Mouse (Mus musculus) gastrocnemius, postnatal 36 days (tissue): ENCODE measurements around the gene Pam. TPM values are rescaled to one million over a fixed set of nuclear protein-coding genes. Genes with fewer than 3 reads are reported as not detected.

Experiments used
- DNase-seq, 2 experiments: peaks; one replicate each; pipeline ENCODE4 v3.0.0; 2022
- intact Hi-C: fragments of 180-260 bp; cut with DNase I; formaldehyde crosslinking; loops from one replicate; pipeline ENCODE4 v1.15.1; 2025
- total RNA-seq, 2 experiments: library from RNA; stranded (reverse); gene quantifications; 2 replicates each; pipeline ENCODE4 v1.2.3; 2021

Pam gene
- total RNA-seq, 2 experiments from 2014 or later: 30.1 to 33.3 TPM

DNA sequence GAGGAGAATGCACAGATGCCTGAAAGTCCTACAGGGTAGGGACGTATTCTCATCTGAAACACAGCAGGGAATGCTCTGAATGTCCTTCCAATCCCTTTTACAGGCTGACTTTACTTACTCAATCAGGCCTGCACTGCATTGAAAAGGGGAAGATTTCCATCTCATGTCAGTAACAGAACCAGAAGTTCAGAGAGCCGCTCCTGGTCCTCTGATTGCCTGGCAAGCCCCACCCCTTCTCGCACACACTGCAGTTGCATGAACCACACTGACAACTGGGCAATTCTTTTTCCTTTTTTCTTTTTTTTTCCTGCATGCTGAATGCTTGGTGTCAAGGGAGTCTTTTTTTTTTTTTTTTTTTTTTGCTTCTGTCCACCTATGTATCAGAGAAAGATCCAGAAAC lies 11.9 kb downstream of the Pam start:
- intact Hi-C loops: no loop called here
- DNase-seq: no peak

DNA sequence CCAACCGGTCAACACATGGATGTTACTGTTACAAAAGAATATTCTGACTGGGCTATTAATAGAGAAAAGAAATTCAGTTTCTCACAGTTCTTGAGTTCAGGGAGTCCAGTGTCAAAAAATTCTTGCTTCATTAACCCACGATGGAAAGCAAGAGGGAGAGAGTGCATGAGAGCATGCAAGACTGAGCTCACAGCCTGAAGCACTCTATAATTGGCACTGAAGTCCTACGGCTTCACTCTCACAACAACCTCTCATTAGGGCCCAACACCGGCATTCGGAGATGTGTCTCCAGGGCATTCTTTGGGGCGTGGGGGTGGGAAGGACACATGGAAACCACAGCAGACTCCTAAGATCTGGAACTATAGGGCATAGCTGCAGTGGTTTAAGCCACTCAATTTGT lies 12.5 kb downstream of the Pam start:
- intact Hi-C loops: no loop called here

DNA sequence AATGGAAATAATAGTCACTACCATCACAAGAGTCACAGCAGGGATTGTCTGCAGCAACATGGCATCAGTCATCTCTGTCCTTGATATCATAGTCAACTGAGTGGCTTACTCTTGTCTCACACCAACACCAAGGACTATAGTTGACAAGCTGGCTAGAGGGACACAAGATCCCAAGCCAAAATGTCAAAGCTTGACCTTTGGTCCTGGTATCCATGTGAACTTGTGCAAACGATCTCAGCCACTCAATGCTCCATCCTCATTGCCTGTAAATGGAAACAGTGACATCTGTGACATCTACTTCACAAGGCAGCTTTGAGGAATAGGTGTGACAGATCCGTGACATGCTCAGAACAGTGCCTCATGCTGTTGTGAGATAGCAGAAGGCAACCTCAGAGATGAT lies 15.0 kb downstream of the Pam start:
- DNase-seq: no peak
- intact Hi-C loops: no loop called here

More for the DNA sequence above, 12.5 kb downstream of the Pam start:
- no peak for DNase-seq

DNA sequence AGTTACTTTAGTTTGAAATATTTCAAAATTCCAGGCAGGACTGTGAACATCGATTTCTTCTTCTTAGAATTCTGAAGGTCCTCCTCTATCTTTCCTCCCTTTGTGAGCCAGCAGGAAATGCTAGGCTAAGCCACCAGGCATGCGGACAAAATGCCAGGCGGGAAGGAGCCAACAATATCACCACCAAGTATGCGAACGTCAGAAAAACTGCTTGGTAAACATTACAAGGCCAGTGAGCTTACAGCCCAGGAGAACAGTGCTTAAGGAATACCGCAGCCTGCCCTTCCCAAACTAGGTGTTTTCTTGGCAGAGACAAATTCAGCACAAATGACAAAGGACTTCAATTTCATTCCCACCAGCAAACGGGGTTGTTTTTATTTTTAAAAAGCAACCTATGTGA lies 15.8 kb downstream of the Pam start:
- DNase-seq: peak; percentile 26 to 29
- intact Hi-C loops: no loop called here

DNA sequence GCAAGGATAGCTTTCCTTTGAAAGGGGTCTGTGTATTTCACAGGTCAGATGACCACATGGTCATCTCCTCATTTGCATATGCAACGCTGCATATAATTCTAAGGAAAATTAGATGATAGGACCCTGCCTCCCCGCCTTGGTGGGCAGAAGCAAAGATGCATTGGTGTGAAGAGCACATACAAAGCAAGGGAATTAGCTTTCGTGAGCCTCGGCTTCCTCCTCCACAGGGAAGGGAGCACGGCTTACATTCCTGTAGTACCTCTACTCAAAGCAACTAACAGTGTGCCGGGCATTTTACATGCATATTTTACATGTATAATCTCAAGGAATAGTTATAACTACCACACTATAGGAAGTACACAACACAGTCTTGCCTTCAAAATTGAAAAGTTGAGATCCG lies 16.7 kb downstream of the Pam start:
- intact Hi-C loops: no loop called here
- DNase-seq: no peak

DNA sequence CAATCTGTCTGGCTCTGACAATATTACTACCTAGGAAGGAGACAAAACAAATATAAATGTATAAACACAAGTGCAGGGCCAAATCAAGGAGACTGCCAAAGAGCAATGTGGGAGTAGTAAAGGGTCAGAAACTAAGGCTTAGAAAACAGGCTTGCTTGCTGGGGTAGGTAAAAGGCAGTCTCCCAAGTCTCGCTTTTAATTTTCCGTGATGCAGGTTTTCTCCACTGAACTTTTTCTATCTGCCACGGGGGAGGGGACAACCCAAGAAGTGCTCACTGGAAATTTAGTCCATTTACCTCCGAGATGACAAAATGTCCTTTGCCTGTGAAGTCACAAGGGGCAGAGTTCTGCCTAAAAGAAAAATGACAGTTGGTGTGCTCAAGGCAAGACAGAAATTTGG lies 21.6 kb downstream of the Pam start:
- DNase-seq: no peak
- intact Hi-C loops: no loop called here

DNA sequence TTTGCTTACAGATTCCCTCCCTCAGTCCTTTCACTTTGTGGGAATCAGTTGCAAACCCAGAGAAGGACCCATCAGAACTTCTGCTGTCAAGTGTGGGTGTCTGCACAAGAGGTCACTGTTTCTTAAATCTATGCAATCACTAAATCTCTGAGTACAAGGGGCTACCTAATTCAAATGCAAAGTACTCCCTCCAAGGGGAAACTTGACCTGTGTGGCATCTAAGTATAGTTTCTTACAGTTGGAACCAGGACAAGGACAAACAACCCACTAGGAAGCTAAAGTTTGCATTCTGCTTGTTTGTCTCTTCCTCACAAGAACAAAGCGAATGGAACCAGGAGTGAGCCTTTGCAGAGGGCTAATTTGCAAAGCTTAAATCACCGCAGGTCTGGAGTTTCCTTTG lies 22.3 kb downstream of the Pam start:
- intact Hi-C loops: no loop called here
- no peak for DNase-seq

DNA sequence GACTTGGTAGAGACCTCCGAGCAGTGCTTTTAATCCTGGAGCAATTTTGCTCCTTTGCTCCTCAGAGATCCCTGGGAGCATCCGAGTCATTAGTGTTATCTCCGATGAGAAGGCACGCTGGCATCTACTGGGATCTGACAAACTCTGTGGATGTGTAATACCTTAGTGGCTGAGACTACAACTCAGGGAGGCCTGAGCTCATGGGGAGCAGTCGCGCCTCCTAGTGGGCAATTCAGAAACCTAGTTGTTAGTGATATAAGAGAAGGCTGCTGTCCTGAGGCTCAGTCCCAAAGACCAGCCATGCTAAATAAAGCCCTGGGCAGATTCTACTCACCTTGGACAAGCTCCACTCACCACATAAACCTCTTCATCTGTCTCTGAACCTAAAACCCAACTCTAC lies 23.4 kb downstream of the Pam start:
- no peak for DNase-seq
- intact Hi-C loops: no loop called here

DNA sequence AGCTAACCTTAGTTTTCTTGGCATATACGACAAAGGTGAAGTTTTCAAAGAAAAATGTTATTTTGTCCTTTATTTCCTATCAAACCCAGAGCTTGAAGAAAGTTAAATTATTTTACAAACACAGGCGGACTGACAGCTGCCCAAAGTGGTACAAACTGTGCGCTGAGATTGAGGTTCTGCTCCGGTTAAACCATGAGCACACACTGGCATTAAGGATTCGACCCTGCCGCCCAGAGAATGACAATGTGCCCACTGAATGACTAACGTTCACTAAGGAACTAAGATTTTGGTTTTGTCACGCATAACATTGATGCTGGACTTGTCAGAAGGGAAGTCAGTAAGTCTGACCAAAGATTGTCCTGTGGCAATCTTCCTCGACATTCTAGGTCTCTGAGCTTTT lies 24.0 kb downstream of the Pam start:
- intact Hi-C loops: no loop called here
- no peak for DNase-seq

DNA sequence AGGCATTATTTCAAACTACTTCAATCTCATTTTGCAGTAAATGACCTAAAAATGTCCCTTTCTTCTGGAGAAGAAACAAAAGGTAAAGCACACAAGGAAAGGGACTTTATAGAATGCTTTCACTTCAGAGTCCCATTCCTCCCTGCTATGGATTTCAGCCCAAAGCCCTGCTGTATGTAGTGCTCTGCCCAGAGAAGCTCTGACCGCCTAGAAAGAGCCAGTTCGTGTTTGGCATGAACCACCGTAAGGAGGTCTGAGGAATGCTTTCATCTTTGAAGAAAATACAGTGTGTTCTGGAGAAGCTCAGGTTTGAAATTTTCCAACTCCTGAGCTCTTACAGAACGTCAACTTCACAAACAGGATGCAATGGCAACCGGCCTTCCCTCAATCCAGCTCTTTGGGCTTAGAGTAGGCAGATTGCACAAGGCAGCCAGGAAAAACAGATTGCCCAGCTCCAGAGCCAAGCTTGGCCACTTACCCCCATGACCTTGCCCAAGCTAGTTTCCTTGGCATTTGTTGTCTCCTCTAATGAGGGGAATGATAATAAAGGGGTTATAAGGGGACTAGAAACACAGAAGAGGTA lies 24.6 kb downstream of the Pam start:
- intact Hi-C loops: no loop called here
- no peak for DNase-seq

DNA sequence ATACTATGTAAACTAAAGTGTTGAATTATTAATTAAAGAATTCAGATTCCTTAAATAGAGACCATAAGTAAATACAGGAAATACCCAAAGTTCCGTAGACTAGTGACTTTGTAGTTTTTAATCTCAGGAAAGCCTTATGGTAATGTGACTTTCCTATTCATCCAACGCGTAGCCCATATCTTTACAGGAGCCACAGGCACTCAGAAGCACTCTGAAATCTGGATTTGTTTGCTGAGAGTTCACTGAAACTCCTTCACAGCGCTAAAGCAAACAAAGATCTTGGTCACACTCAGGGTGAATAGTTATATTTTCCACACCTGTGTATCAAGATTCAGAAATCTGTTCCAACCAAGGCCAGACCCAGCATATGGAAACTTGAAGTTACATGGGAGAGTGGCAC lies 27.3 kb downstream of the Pam start:
- intact Hi-C loops: no loop called here
- DNase-seq: no peak

DNA sequence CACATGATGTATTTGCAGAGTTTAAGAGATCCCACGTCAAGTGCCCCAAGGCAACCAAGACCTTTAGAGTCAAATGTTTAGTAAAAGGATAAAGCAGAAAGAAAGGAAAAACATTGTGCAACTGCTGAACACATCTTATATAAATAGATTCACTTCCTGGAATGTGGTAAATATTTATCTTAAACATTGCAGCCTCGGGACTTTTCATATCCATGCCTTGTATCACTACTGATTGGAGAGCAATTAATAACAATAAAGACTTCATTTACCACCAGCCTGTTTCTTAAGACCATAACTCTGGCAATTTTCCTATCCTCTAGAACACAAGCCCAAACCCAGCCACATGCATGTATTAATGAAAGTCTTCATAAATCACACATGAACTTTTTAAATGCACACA lies 33.4 kb downstream of the Pam start:
- DNase-seq: no peak
- intact Hi-C loops: no loop called here

DNA sequence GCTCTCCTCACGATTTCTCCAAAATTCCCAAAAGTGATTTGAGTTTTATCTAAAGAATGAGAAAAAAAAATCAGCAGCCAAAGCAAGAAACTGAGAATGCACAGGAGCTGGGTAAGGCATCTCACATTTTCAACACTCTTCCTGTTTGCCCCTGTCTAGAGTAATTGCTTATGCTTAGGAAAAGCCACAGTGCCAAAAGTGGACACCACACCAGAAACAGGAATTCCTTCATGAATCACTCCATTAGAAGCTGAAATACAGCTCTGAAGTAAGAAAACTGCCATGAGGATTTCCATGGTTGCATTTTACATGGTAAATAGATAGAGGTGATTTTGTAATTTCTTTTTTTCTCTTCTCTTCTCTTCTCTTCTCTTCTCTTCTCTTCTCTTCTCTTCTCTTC lies 36.0 kb downstream of the Pam start:
- intact Hi-C loops: no loop called here
- DNase-seq: no peak

DNA sequence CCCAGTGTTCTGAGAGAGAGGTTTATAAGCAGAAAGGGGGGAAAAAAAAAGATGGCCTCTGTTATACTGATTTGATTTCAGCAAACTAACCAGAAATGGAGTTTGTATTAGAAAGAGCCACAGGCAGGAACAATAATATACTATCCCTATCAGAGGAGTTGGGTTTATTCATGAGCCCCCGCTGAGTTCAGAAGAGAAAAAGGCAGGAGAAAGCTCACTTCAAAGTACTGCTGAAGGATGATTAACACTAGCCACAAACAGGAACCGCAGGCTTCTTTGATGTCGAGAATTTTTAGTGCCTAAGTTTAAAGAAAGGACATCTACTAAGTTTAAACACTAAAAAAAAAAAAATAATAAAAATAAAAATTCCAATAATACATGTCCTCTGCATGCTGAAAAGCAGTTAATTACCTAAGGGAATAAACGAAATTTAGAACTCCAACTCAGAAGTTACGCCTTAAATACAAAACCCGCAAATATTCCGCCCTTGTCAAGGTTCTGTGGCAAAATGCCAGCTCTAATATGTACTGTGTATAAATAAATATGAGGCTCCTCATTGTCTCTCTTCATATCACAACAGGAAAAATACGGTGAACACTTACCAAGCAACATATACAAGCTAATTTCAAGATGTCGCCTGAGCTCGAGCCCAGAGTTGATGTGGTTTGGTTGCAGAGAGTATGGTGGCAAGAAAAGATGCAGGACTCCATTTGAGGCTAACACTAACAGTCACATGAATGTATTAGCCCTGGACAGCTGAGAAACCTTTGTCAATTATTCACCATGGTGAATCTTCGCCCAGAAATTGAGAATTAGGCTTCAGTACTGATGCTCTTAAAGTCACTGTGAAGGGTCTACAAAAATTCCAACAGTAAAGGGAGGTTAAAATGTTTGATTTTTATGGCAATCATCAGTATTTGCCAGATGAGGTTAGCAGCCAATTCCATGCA lies 38.2 kb downstream of the Pam start:
- intact Hi-C loops: no loop called here
- no peak for DNase-seq

DNA sequence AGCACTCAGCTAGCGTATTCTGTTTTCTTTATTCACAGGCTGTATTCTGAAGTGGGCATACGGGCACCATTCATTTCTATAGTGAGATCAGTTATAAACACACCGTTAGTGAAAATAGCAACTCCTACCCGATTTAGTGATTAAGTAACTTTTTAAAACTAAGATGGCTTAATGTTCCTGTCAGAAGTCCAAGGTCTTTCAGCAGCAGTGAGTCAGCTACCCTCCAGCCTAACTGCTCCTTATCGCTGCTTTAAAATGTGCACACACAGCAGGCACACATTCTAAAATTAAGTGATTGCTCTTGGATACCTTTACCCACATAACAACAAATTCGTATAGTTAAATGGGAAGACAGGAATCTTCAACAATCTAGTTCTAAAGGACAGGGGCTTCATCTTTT lies 39.2 kb downstream of the Pam start:
- DNase-seq: no peak
- intact Hi-C loops: no loop called here

DNA sequence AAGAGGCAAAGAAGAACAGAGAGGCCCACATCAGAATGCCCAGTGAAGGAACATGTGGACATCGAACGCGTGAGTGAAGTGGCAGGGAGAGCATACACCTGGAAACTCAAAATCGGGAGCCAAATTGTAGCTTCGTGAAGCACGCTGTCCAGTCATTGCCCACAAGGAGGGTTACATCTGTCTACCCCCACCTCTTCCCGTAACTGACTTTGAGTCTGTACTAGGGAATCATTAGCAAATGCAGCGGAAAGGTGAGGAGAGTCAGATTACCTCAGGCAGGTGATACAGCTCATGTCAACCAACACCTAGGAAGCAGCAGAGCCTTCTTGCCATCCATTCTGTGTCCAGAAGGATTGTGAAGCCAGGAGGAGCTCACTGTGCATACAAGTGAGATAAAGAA lies 39.9 kb downstream of the Pam start:
- no peak for DNase-seq
- intact Hi-C loops: no loop called here

DNA sequence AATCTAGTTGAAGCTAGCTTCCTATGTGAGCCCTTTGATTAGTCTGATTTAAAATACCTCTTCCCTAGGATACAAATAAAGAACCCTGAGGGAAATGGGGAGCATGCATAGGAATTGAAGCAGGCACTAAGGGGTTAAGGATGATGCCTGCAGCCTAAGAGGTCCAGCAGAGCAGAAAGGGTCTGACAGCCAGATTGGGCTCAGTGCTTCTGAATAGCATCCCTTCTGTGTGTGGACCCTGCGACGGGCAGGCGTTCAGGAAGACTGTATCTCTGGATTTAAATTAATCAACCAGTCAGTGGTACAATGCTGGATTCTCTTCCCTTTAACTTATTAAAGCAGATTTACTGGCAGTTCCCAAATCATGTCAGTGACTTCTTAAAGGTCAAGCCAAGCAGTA lies 41.5 kb downstream of the Pam start:
- intact Hi-C loops: no loop called here
- no peak for DNase-seq

DNA sequence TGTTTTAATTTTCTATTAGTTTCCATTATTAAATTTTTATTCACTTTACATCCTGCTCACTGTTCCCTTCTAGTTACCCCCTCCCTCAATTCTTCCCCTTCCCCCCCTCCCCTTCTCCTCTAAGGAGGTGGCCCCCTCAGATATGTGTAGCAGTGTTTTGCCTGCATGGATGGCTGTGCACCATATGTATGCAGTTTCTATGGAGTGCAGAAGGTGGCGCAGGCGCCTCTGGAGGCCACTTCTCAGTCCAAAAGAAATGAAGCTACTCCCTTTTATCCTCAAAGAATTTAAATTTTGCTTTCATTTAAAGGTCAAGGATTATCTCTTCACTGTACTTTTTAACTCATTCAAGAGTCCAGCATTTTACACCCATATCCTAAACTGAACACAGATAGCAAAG lies 42.0 kb downstream of the Pam start:
- intact Hi-C loops: no loop called here
- DNase-seq: no peak

DNA sequence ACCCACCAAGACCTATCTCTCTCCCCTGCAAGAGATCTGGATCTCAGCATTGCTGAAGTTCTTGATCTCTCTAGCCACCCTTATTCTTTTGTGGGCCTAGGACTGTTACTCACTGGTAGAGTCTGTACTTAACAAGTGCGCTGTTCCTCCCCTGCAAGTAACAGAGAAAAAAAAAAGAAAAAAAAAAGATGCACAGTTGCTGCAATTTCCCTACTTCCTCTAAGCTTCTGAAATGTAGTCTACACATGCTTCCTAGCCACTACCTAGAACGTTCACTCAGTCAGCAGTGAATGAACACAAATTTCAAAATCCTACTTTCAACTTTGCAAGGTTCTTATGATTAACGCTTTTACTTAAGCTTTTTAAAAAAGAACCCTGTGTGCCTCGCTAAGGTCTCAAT lies 42.7 kb downstream of the Pam start:
- DNase-seq: no peak
- intact Hi-C loops: no loop called here

DNA sequence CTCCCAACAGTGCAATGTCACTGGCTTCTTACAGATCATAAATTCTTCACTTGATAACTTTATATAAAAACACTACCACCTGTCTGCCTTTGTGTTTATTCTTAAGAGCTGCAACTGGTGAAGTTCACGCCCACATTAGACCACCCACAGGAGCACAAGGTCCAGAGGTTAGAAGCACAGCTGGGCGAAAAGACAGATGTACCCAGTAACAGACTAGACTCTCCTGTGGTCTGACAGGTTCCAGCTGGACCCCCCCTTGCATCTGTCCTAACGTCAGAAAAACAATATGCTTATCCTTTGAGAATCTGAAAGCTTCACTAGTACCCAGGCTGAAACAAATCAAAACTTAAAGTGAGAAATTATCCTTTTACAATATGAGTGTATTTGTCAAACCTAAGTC lies 44.4 kb downstream of the Pam start:
- intact Hi-C loops: no loop called here
- no peak for DNase-seq

DNA sequence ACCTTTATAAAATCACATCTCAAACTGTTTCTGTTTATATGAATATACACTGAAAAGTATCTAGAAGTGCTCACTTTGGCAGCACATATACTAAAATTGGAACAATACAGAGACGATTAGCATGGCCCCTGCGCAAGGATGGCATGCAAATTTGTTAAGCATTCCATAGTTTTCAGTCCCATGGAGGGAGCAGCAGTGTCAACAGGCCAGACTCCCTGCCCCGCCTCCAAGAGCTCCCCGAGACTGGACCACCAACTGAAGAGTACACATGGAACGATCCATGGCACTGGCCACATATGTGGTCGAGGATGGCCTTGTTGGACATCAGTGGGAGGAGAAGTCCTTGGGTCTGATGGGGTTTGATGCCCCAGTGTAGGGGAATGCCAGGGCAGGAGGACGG lies 45.7 kb downstream of the Pam start:
- intact Hi-C loops: no loop called here

DNA sequence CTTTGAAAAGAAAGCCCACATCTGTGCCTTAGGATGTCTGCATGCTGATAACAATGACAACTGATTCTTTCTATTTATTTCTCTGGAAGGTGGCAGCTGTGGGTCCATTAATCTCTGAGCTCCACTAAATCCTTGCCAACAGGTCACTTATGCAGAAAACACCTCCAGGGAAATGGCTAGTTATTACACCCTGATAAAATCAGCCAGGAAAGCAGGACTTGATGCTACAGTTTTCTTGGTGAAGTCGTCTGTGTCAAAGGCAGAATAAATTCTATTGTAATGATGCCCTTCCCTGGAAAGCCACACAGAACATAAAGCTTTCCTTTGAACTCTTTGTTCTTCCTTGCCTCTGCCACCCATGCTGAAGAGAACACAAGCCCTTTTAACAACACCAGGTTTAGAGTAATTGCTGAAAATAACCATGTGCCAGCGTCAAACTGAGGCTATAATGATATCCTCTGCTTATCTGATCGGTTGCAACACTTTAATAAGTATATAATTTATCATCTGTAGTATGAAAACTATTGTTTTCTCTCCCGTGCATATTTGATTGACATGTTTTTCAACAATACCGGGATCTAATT lies 47.1 kb downstream of the Pam start:
- intact Hi-C loops: no loop called here
- DNase-seq: no peak

More for the DNA sequence above, 45.7 kb downstream of the Pam start:
- no peak for DNase-seq
